Mouse (Mus musculus) myocyte (in vitro differentiated cells): Measurements from ENCODE around the gene Smad1.

Experiments used
- CEBPB ChIP-seq: IDR thresholded peaks from 2 replicates; pipeline ENCODE4 v1.6.1; 2011; ENCODE audit warnings: mild to moderate bottlenecking, moderate library complexity; ENCODE audit not compliant: poor library complexity, insufficient read depth, severe bottlenecking
- MYOD1 ChIP-seq, 3 experiments: IDR thresholded peaks; one replicate each; pipeline ENCODE4 v1.6.1; 2011; ENCODE audit warnings: control low read depth in 2 of 3, low read depth in 2 of 3, mild to moderate bottlenecking in 2 of 3, moderate library complexity in 1 of 3; ENCODE audit not compliant: insufficient read length in 2 of 3, control insufficient read depth in 1 of 3
- POLR2A ChIP-seq: IDR thresholded peaks from one replicate; pipeline ENCODE4 v1.6.1; 2011; ENCODE audit warnings: low read depth, mild to moderate bottlenecking, control low read depth, moderate library complexity; ENCODE audit not compliant: insufficient read length
- USF1 ChIP-seq: IDR thresholded peaks from one replicate; pipeline ENCODE4 v1.6.1; 2011; ENCODE audit warnings: low read depth, mild to moderate bottlenecking, control low read depth, moderate library complexity

- TF ChIP-seq USF1 (no peak), POLR2A (no peak), CEBPB (no peak), MYOD1 (IDR thresholded peaks at IDR 0.05; ENCODE audit: control insufficient read depth in 1 of 3, insufficient read length in 2 of 3, low read depth in 2 of 3) (no peak)
Observed at GRCm38 (mm10) chr8:79289592-79289991, 109.7 kb downstream of the Smad1 start.
